Mouse (Mus musculus) midbrain, embryonic 11.5 days (tissue): ENCODE results near the gene Ggt5. TPM values are rescaled to one million over a fixed set of nuclear protein-coding genes. Genes with fewer than 3 reads are reported as not detected.

Experiments
- ATAC-seq: fragments of 200-750 bp; cut with Nextera tagmentation; 2 replicates; pipeline ENCODE4 v1.8.0; 2017; ENCODE audit warnings: moderate TSS enrichment, moderate library complexity; ENCODE audit not compliant: low FRiP score
- DNase-seq: peaks from one replicate; pipeline ENCODE4 v3.0.0; 2015; ENCODE audit warnings: low spot score; ENCODE audit errors: missing footprints
- H3K27ac ChIP-seq: fragments of 300-500 bp; sonication (generic); 2 replicates; pipeline ENCODE4 v1.5.1; 2014; ENCODE audit warnings: low read depth, low read length
- H3K27me3 ChIP-seq: fragments of 300-500 bp; sonication (generic); 2 replicates; pipeline ENCODE4 v1.6.1; 2014; ENCODE audit warnings: mild to moderate bottlenecking, low read length, moderate library complexity, mixed read lengths; ENCODE audit not compliant: control insufficient read depth, insufficient read depth
- H3K36me3 ChIP-seq: fragments of 300-500 bp; sonication (generic); 2 replicates; pipeline ENCODE4 v1.6.1; 2014; ENCODE audit warnings: mild to moderate bottlenecking, low read length, moderate library complexity, mixed read lengths; ENCODE audit not compliant: control insufficient read depth, insufficient read depth
- H3K4me1 ChIP-seq: fragments of 300-500 bp; sonication (generic); 2 replicates; pipeline ENCODE4 v1.6.1; 2014; ENCODE audit warnings: low read length; ENCODE audit not compliant: control insufficient read depth, insufficient read depth
- H3K4me2 ChIP-seq: fragments of 300-500 bp; sonication (generic); 2 replicates; pipeline ENCODE4 v1.6.1; 2014; ENCODE audit warnings: mild to moderate bottlenecking, moderate library complexity
- H3K4me3 ChIP-seq: fragments of 300-500 bp; sonication (generic); 2 replicates; pipeline ENCODE4 v1.5.1; 2014; ENCODE audit warnings: low read depth, low read length
- H3K9ac ChIP-seq: fragments of 300-500 bp; sonication (generic); 2 replicates; pipeline ENCODE4 v1.6.1; 2014; ENCODE audit warnings: low read length
- H3K9me3 ChIP-seq: fragments of 300-500 bp; sonication (generic); 2 replicates; pipeline ENCODE4 v1.6.1; 2016; ENCODE audit warnings: low read length; ENCODE audit not compliant: control insufficient read depth
- WGBS: fragments of 180-500 bp; shearing (Covaris S2); extraction: QIAGEN DNeasy Blood & Tissue Kit; methylation state at CpG from one replicate; pipeline ENCODE4 v1.1.7; 2014; 5-methylcytosine and 5-hydroxymethylcytosine counted together
- polyA plus RNA-seq: library from polyadenylated mRNA; unstranded; fragments of >200 nt; fragmentation: Nextera tagmentation; extraction: Ambion mirVana; gene quantifications from 2 replicates; pipeline ENCODE4 v1.2.1, GENCODE M21; 2014

The Ggt5 gene
- polyA plus RNA-seq, 1 experiment from 2014 or later = 0.29 TPM

GRCm38 (mm10) chr10:75625920-75626319 lies 36.8 kb downstream of the Ggt5 start:
- H3K9ac ChIP-seq = no peak overlapping the region
- H3K27me3 ChIP-seq = no peaks in the 10 kb centered on the region
- H3K27ac ChIP-seq = no peak overlapping the region
- no peaks in the 10 kb centered on the region for H3K4me1 ChIP-seq
- ATAC-seq = no peak
- no peaks in the 10 kb centered on the region for H3K9me3 ChIP-seq
- WGBS = 68% methylated on average over 6 of the region's 6 CpGs
- H3K4me2 ChIP-seq = no peak overlapping the region
- H3K36me3 ChIP-seq = no peaks in the 10 kb centered on the region
- no peak overlapping the region for H3K4me3 ChIP-seq
- DNase-seq = peak; percentile 76

DNA sequence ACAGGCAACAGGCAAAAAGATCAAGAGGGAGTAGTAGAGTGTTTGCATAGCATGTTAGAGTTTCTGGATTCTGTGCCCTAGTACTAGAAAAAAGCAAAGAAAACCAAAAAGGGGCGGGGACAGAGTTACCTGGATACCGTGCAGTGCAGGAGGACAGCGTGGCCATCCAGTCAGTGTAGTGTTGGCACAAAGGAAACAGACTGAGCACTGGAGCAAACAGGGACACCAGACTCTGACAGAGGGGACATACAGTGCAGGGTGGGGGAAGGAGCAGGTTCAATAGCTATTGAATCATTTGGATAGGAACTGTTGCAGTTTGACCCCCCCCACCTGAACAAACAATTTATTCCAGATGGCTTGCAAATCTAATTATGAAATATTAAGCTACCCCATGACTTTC lies 37.9 kb downstream of the Ggt5 start:
- Histone ChIP-seq H3K4me2 (no peak overlapping the region), H3K27ac (no peak overlapping the region), H3K9ac (no peak overlapping the region), H3K27me3 (no peaks in the 10 kb centered on the region), H3K36me3 (no peaks in the 10 kb centered on the region), H3K4me1 (no peaks in the 10 kb centered on the region), H3K9me3 (no peaks in the 10 kb centered on the region), H3K4me3 (no peak overlapping the region)
- WGBS = 72% methylated on average over 3 of the region's 3 CpGs
- no peak for DNase-seq
- ATAC-seq = no peak

GRCm38 (mm10) chr10:75627490-75627889 lies 38.4 kb downstream of the Ggt5 start:
- no peak overlapping the region for H3K27ac ChIP-seq
- no peak overlapping the region for H3K4me3 ChIP-seq
- ATAC-seq (no peak), DNase-seq (no peak)
- H3K9me3 ChIP-seq = no peaks in the 10 kb centered on the region
- 92% methylated on average over 3 of the region's 3 CpGs for WGBS
- H3K4me1 ChIP-seq = no peaks in the 10 kb centered on the region
- H3K27me3 ChIP-seq = no peaks in the 10 kb centered on the region
- no peaks in the 10 kb centered on the region for H3K36me3 ChIP-seq
- H3K4me2 ChIP-seq = no peak overlapping the region
- no peak overlapping the region for H3K9ac ChIP-seq

DNA sequence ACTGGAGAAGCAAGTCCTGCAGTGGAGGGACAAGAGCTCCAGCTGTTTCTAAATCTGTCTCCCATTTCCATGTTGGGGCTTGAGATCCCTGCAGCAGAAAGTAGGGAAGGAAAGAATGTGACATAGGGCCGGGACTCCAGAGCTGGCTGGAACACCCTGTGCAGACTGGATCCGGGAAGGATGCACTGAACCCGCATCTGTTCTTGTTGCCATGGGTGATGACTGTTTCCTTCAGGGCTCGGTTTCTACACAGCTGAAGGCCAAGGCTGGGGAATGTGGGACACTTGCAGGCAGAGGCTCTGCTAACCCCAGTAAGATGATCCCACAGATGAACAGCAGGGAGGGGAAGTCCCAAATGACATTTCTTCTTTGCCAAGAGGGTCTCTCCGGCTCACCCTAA lies 43.5 kb downstream of the Ggt5 start:
- Histone ChIP-seq H3K27me3 (no peaks in the 10 kb centered on the region), H3K9me3 (no peaks in the 10 kb centered on the region), H3K4me1 (no peaks in the 10 kb centered on the region), H3K4me3 (no peak overlapping the region), H3K4me2 (no peak overlapping the region), H3K27ac (no peak overlapping the region), H3K36me3 (no peaks in the 10 kb centered on the region), H3K9ac (no peak overlapping the region)
- DNase-seq (peak; percentile 51), ATAC-seq (no peak)
- 60% methylated on average over 5 of the region's 5 CpGs for WGBS

- no peaks in the 10 kb centered on the region for H3K27me3 ChIP-seq
- no peak overlapping the region for H3K9ac ChIP-seq
- no peaks in the 10 kb centered on the region for H3K36me3 ChIP-seq
- WGBS = 80% methylated on average over 5 of the region's 5 CpGs
- H3K4me3 ChIP-seq = no peak overlapping the region
- ATAC-seq (no peak), DNase-seq (peak; percentile 75)
- no peak overlapping the region for H3K27ac ChIP-seq
- H3K4me1 ChIP-seq = no peaks in the 10 kb centered on the region
- no peaks in the 10 kb centered on the region for H3K9me3 ChIP-seq
- H3K4me2 ChIP-seq = no peak overlapping the region
These were observed 43.9 kb downstream of the Ggt5 start for GRCm38 (mm10) chr10:75633048-75633447.

- Histone ChIP-seq H3K9me3 (no peaks in the 10 kb centered on the region), H3K27ac (no peak overlapping the region), H3K9ac (no peak overlapping the region), H3K4me1 (no peaks in the 10 kb centered on the region), H3K36me3 (no peaks in the 10 kb centered on the region), H3K4me2 (no peak overlapping the region), H3K4me3 (no peak overlapping the region), H3K27me3 (no peaks in the 10 kb centered on the region)
- no peak for ATAC-seq
- DNase-seq = peak; percentile 70
- 78% methylated on average over 13 of the region's 14 CpGs for WGBS
These were observed 44.5 kb downstream of the Ggt5 start for GRCm38 (mm10) chr10:75633576-75634139.

- Histone ChIP-seq H3K9me3 (no peaks in the 10 kb centered on the region), H3K27ac (no peak overlapping the region), H3K36me3 (no peaks in the 10 kb centered on the region), H3K9ac (no peak overlapping the region), H3K4me3 (no peak overlapping the region), H3K4me2 (no peak overlapping the region), H3K27me3 (no peaks in the 10 kb centered on the region), H3K4me1 (no peaks in the 10 kb centered on the region)
- DNase-seq (no peak), ATAC-seq (no peak)
- 93% methylated on average over 8 of the region's 8 CpGs for WGBS
These were observed 45.5 kb downstream of the Ggt5 start for GRCm38 (mm10) chr10:75634610-75635009.

GRCm38 (mm10) chr10:75635019-75635692 lies 46.0 kb downstream of the Ggt5 start:
- WGBS = 68% methylated on average over 14 of the region's 14 CpGs
- ATAC-seq = no peak

DNA sequence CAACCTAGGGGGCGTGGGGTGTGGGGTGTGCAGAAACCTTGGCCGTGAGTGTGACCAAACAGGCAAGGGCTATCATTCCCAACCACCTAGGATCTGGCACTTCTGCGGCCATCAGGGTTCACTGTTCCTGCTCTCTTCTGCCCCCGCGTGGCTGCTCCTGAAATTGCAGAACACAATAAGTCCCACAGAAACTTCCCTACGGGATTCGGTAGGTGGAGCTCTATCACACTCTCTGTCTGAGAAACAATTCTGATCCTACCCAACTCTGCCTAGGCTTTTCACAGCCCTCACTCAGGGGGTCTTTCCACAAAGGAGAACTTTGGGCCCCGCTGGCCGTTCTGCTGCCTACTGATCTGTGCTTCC lies 46.5 kb downstream of the Ggt5 start:
- no peaks in the 10 kb centered on the region for H3K4me1 ChIP-seq
- no peaks in the 10 kb centered on the region for H3K27me3 ChIP-seq
- H3K36me3 ChIP-seq = no peaks in the 10 kb centered on the region
- no peaks in the 10 kb centered on the region for H3K9me3 ChIP-seq
- ATAC-seq = no peak
- DNase-seq = peak; percentile 98
- H3K4me2 ChIP-seq = no peak overlapping the region
- no peak overlapping the region for H3K27ac ChIP-seq
- WGBS = 6% methylated on average over 9 of the region's 9 CpGs
- H3K4me3 ChIP-seq = no peak overlapping the region
- no peak overlapping the region for H3K9ac ChIP-seq

More at GRCm38 (mm10) chr10:75635019-75635692, 46.0 kb downstream of the Ggt5 start:
- no peaks in the 10 kb centered on the region for H3K4me1 ChIP-seq
- DNase-seq = peak; percentile 80
- no peak overlapping the region for H3K27ac ChIP-seq
- H3K36me3 ChIP-seq = no peaks in the 10 kb centered on the region
- no peaks in the 10 kb centered on the region for H3K9me3 ChIP-seq
- H3K4me3 ChIP-seq = no peak overlapping the region
- no peak overlapping the region for H3K9ac ChIP-seq
- H3K4me2 ChIP-seq = no peak overlapping the region
- no peaks in the 10 kb centered on the region for H3K27me3 ChIP-seq
